Mouse (Mus musculus) hindbrain, embryonic 16.5 days (tissue): Measurements from ENCODE around the gene Atmin. TPM values are rescaled to one million over a fixed set of nuclear protein-coding genes. Genes with fewer than 3 reads are reported as not detected.

Source experiments
- ATAC-seq: fragments of 200-750 bp; cut with Nextera tagmentation; 2 replicates; pipeline ENCODE4 v1.8.0; 2017; ENCODE audit warnings: moderate TSS enrichment, moderate library complexity
- H3K27ac ChIP-seq: fragments of 300-500 bp; sonication (generic); 2 replicates; pipeline ENCODE4 v1.5.1; 2014; ENCODE audit warnings: low read depth, mild to moderate bottlenecking, control low read depth, low read length, moderate library complexity
- H3K27me3 ChIP-seq: fragments of 300-500 bp; sonication (generic); replicated peaks from 2 replicates; pipeline ENCODE4 v1.6.1; 2014; ENCODE audit warnings: low read length; ENCODE audit not compliant: control insufficient read depth, insufficient read depth
- H3K36me3 ChIP-seq: fragments of 300-500 bp; sonication (generic); 2 replicates; pipeline ENCODE4 v1.6.1; 2014; ENCODE audit warnings: mild to moderate bottlenecking, low read length, moderate library complexity, mixed read lengths; ENCODE audit not compliant: control insufficient read depth, insufficient read depth
- H3K4me1 ChIP-seq: fragments of 300-500 bp; sonication (generic); 2 replicates; pipeline ENCODE4 v1.6.1; 2014; ENCODE audit warnings: low read depth, low read length; ENCODE audit not compliant: control insufficient read depth, insufficient read depth
- H3K4me2 ChIP-seq: fragments of 300-500 bp; sonication (generic); 2 replicates; pipeline ENCODE4 v1.6.1; 2014; ENCODE audit warnings: mild to moderate bottlenecking, low read length, control low read depth, moderate library complexity
- H3K4me3 ChIP-seq: fragments of 300-500 bp; sonication (generic); 2 replicates; pipeline ENCODE4 v1.5.1; 2014; ENCODE audit warnings: mild to moderate bottlenecking, low read length, control low read depth, moderate library complexity
- H3K9ac ChIP-seq: fragments of 300-500 bp; sonication (generic); 2 replicates; pipeline ENCODE4 v1.6.1; 2014; ENCODE audit warnings: low read depth, mild to moderate bottlenecking, control low read depth, low read length, moderate library complexity
- H3K9me3 ChIP-seq: fragments of 300-500 bp; sonication (generic); 2 replicates; pipeline ENCODE4 v1.6.1; 2014; ENCODE audit warnings: mild to moderate bottlenecking, low read length, moderate library complexity; ENCODE audit not compliant: control insufficient read depth
- WGBS: fragments of 180-500 bp; shearing (Covaris S2); extraction: QIAGEN DNeasy Blood & Tissue Kit; methylation state at CpG from one replicate; pipeline ENCODE4 v1.1.7; 2014; 5-methylcytosine and 5-hydroxymethylcytosine counted together
- polyA plus RNA-seq: library from polyadenylated mRNA; unstranded; fragments of >200 nt; fragmentation: Nextera tagmentation; extraction: Ambion mirVana; gene quantifications from 2 replicates; pipeline ENCODE4 v1.2.1, GENCODE M21; 2015

Gene Atmin
- polyA plus RNA-seq, 1 experiment from 2014 or later = 17.9 TPM

GRCm38 (mm10) chr8:116994016-116994716 is 51.0 kb downstream of the Atmin start:
- Histone ChIP-seq H3K9ac (peak overlapping the region; percentile 56), H3K27me3 (no peaks in the 10 kb centered on the region), H3K36me3 (no peaks in the 10 kb centered on the region), H3K4me1 (peaks cover 8% of the 10 kb centered on the region), H3K9me3 (no peaks in the 10 kb centered on the region), H3K27ac (no peak overlapping the region), H3K4me2 (peak overlapping the region; percentile 73), H3K4me3 (peak overlapping the region; percentile 70)
- 70% methylated on average over 11 of the region's 11 CpGs for WGBS
- no peak for ATAC-seq

Other genes starting within 250 kb of the Atmin start
- 12.1 and 13.6 TPM in 2 replicates for gene Cdyl2, start 210.4 kb upstream of the Atmin start, polyA plus RNA-seq
- 32.0 and 37.2 TPM in 2 replicates for gene Cmc2, start 21.9 kb upstream of the Atmin start, polyA plus RNA-seq
- gene Cenpn, start 21.7 kb upstream of the Atmin start, polyA plus RNA-seq = 9.5 and 10.4 TPM in 2 replicates
- 7.8 and 8.0 TPM in 2 replicates for gene 1700030J22Rik, start 35.6 kb downstream of the Atmin start, polyA plus RNA-seq
- 105 and 119 TPM in 2 replicates for gene Gcsh, start 50.1 kb downstream of the Atmin start, polyA plus RNA-seq
- gene Pkd1l2, start 139.1 kb downstream of the Atmin start, polyA plus RNA-seq = 0.05 TPM in 2 replicates
- 0.35 and 0.41 TPM in 2 replicates for gene Bco1, start 152.5 kb downstream of the Atmin start, polyA plus RNA-seq
- gene Gan, start 214.7 kb downstream of the Atmin start, polyA plus RNA-seq = 2.8 TPM in 2 replicates